Mouse (Mus musculus) C2C12 (cell line): Measurements from ENCODE around the gene Bahd1.

Experiments
- CTCF ChIP-seq: IDR thresholded peaks from one replicate; pipeline ENCODE4 v1.5.1; 2011; ENCODE audit not compliant: control insufficient read depth, insufficient read depth, insufficient read length
- MAX ChIP-seq: IDR thresholded peaks from one replicate; pipeline ENCODE4 v1.6.1; 2011; ENCODE audit warnings: mild to moderate bottlenecking, control low read depth

GRCm38 (mm10) chr2:118914685-118915084 is 14.5 kb downstream of the Bahd1 start:
- no peak for TF ChIP-seq CTCF
- TF ChIP-seq MAX, result no peak
